Mouse (Mus musculus): ENCODE measurements around the gene Jpt2. TPM values are rescaled to one million over a fixed set of nuclear protein-coding genes. Genes with fewer than 3 reads are reported as not detected.
A peak's percentile ranks its signal among the peaks of the same experiment; 100 is the strongest.

Gene Jpt2
- polyA plus RNA-seq, 1 experiment from 2014 or later, result 502 TPM

GRCm38 (mm10) chr17:24891321-24891720, 69.2 kb downstream of the Jpt2 start:
- Histone ChIP-seq H3K9me3 (no peaks in the 10 kb centered on the region), H3K27me3 (ENCODE audit: poor library complexity, severe bottlenecking) (no peaks in the 10 kb centered on the region), H3K27ac (no peak overlapping the region), H3K4me1 (peaks cover 43% of the 10 kb centered on the region), H3K4me3 (no peak overlapping the region), H3K36me3 (replicated peaks) (peaks cover 55% of the 10 kb centered on the region)
- WGBS, result 94% methylated on average over 13 of the region's 13 CpGs
- no peak for DNase-seq (ENCODE audit: extremely low spot score, low spot score)

GRCm38 (mm10) chr17:24890151-24891092, 70.1 kb downstream of the Jpt2 start:
- H3K27me3 ChIP-seq (ENCODE audit: poor library complexity, severe bottlenecking), result no peaks in the 10 kb centered on the region
- 89% methylated on average over 19 of the region's 19 CpGs for WGBS
- no peaks in the 10 kb centered on the region for H3K9me3 ChIP-seq
- H3K36me3 ChIP-seq (replicated peaks), result peaks cover 55% of the 10 kb centered on the region
- H3K4me1 ChIP-seq, result peaks cover 38% of the 10 kb centered on the region
- H3K4me3 ChIP-seq, result peak overlapping the region; percentile 1; the same call in 1 of the 2 replicates
- no peak for DNase-seq (ENCODE audit: extremely low spot score, low spot score)
- H3K27ac ChIP-seq, result no peak overlapping the region

GRCm38 (mm10) chr17:24888862-24889261, 71.6 kb downstream of the Jpt2 start:
- Histone ChIP-seq H3K27me3 (ENCODE audit: poor library complexity, severe bottlenecking) (no peaks in the 10 kb centered on the region), H3K4me1 (peaks cover 38% of the 10 kb centered on the region), H3K27ac (no peak overlapping the region), H3K4me3 (no peak overlapping the region), H3K9me3 (no peaks in the 10 kb centered on the region), H3K36me3 (replicated peaks) (peaks cover 63% of the 10 kb centered on the region)
- WGBS, result 91% methylated on average over 3 of the region's 3 CpGs
- DNase-seq (ENCODE audit: extremely low spot score, low spot score), result no peak

Other genes starting within 250 kb of the Jpt2 start
- gene Rnf151, start 242.6 kb downstream of the Jpt2 start, polyA plus RNA-seq (2016; fragmentation: Nextera tagmentation; extraction: Ambion mirVana), result 0.43 and 0.69 TPM in 2 replicates
- gene Rps2, start 242.6 kb downstream of the Jpt2 start, polyA plus RNA-seq (2016; fragmentation: Nextera tagmentation; extraction: Ambion mirVana), result 1,888 and 1,960 TPM in 2 replicates
- gene Ndufb10, start 236.2 kb downstream of the Jpt2 start, polyA plus RNA-seq (2016; fragmentation: Nextera tagmentation; extraction: Ambion mirVana), result 190 and 194 TPM in 2 replicates
- not detected in 2 replicates for gene Rpl3l, start 232.9 kb downstream of the Jpt2 start, polyA plus RNA-seq (2016; fragmentation: Nextera tagmentation; extraction: Ambion mirVana)
- gene Msrb1, start 224.0 kb downstream of the Jpt2 start, polyA plus RNA-seq (2016; fragmentation: Nextera tagmentation; extraction: Ambion mirVana), result 22.2 and 22.8 TPM in 2 replicates
- 0.50 and 0.68 TPM in 2 replicates for gene Hs3st6, start 207.7 kb downstream of the Jpt2 start, polyA plus RNA-seq (2016; fragmentation: Nextera tagmentation; extraction: Ambion mirVana)
- gene Meiob, start 156.4 kb downstream of the Jpt2 start, polyA plus RNA-seq (2016; fragmentation: Nextera tagmentation; extraction: Ambion mirVana), result 0.09 TPM in 1 of 2 replicates, not detected in the other
- 24.5 and 26.4 TPM in 2 replicates for gene Hagh, start 120.5 kb downstream of the Jpt2 start, polyA plus RNA-seq (2016; fragmentation: Nextera tagmentation; extraction: Ambion mirVana)
- 16.6 and 19.0 TPM in 2 replicates for gene Fahd1, start 110.3 kb downstream of the Jpt2 start, polyA plus RNA-seq (2016; fragmentation: Nextera tagmentation; extraction: Ambion mirVana)
- 0.17 and 0.36 TPM in 2 replicates for gene Igfals, start 94.7 kb downstream of the Jpt2 start, polyA plus RNA-seq (2016; fragmentation: Nextera tagmentation; extraction: Ambion mirVana)
- 81.3 and 82.5 TPM in 2 replicates for gene Nubp2, start 74.3 kb downstream of the Jpt2 start, polyA plus RNA-seq (2016; fragmentation: Nextera tagmentation; extraction: Ambion mirVana)
- gene Spsb3, start 74.0 kb downstream of the Jpt2 start, polyA plus RNA-seq (2016; fragmentation: Nextera tagmentation; extraction: Ambion mirVana), result 42.8 and 45.3 TPM in 2 replicates
- 30.3 and 30.4 TPM in 2 replicates for gene Eme2, start 65.6 kb downstream of the Jpt2 start, polyA plus RNA-seq (2016; fragmentation: Nextera tagmentation; extraction: Ambion mirVana)
- 100 and 103 TPM in 2 replicates for gene Mrps34, start 65.6 kb downstream of the Jpt2 start, polyA plus RNA-seq (2016; fragmentation: Nextera tagmentation; extraction: Ambion mirVana)
- gene Nme3, start 64.2 kb downstream of the Jpt2 start, polyA plus RNA-seq (2016; fragmentation: Nextera tagmentation; extraction: Ambion mirVana), result 50.1 and 51.8 TPM in 2 replicates
- 36.2 and 37.3 TPM in 2 replicates for gene Mapk8ip3, start 23.7 kb downstream of the Jpt2 start, polyA plus RNA-seq (2016; fragmentation: Nextera tagmentation; extraction: Ambion mirVana)
- gene Cramp1l, start 55.1 kb upstream of the Jpt2 start, polyA plus RNA-seq (2016; fragmentation: Nextera tagmentation; extraction: Ambion mirVana), result 8.1 and 8.4 TPM in 2 replicates
- 27.0 and 27.4 TPM in 2 replicates for gene Ift140, start 55.4 kb upstream of the Jpt2 start, polyA plus RNA-seq (2016; fragmentation: Nextera tagmentation; extraction: Ambion mirVana)
- 10.9 and 11.5 TPM in 2 replicates for gene Tmem204, start 122.9 kb upstream of the Jpt2 start, polyA plus RNA-seq (2016; fragmentation: Nextera tagmentation; extraction: Ambion mirVana)
- gene Telo2, start 155.3 kb upstream of the Jpt2 start, polyA plus RNA-seq (2016; fragmentation: Nextera tagmentation; extraction: Ambion mirVana), result 54.6 TPM in 2 replicates
- 0.30 TPM in 1 of 2 replicates, not detected in the other for gene Ptx4, start 160.1 kb upstream of the Jpt2 start, polyA plus RNA-seq (2016; fragmentation: Nextera tagmentation; extraction: Ambion mirVana)
- 24.3 and 24.7 TPM in 2 replicates for gene Clcn7, start 172.7 kb upstream of the Jpt2 start, polyA plus RNA-seq (2016; fragmentation: Nextera tagmentation; extraction: Ambion mirVana)
- not detected in 2 replicates for gene Ccdc154, start 201.8 kb upstream of the Jpt2 start, polyA plus RNA-seq (2016; fragmentation: Nextera tagmentation; extraction: Ambion mirVana)
- not detected in 2 replicates for gene Gm38655, start 214.8 kb upstream of the Jpt2 start, polyA plus RNA-seq (2016; fragmentation: Nextera tagmentation; extraction: Ambion mirVana)
- 38.7 and 39.0 TPM in 2 replicates for gene BC003965, start 223.9 kb upstream of the Jpt2 start, polyA plus RNA-seq (2016; fragmentation: Nextera tagmentation; extraction: Ambion mirVana)
- gene Unkl, start 227.7 kb upstream of the Jpt2 start, polyA plus RNA-seq (2016; fragmentation: Nextera tagmentation; extraction: Ambion mirVana), result 8.0 and 8.3 TPM in 2 replicates

All from forebrain, embryonic 10.5 days (tissue).